Mouse (Mus musculus) lung, adult 18-20 months (tissue): ENCODE results near the gene Synrg.

ENCODE experiments used
- DNase-seq, 2 experiments: peaks; one replicate each; pipeline ENCODE4 v3.0.0; 2022; ENCODE audit warnings: mixed read lengths in 2 of 2

Gene Synrg

DNA sequence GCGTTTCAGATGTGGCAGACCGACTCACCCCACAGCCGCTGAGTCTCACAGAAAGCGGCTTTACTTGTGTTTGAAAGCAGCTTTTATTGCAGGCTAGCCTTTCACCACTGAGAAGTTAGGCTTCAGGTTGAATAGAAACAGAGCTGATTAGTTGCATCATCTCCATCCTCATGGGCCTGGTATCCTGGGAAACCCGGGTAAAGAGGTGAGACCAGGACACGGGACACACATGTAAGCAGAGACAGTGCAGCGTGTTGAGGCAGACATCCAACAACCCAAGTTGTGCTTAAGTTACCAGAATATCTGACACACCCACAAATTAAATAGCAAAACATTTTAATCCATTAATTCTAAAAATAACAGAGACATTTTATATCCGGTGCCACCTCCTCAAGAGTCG is 114.4 kb downstream of the Synrg start:
- no peak for DNase-seq

DNA sequence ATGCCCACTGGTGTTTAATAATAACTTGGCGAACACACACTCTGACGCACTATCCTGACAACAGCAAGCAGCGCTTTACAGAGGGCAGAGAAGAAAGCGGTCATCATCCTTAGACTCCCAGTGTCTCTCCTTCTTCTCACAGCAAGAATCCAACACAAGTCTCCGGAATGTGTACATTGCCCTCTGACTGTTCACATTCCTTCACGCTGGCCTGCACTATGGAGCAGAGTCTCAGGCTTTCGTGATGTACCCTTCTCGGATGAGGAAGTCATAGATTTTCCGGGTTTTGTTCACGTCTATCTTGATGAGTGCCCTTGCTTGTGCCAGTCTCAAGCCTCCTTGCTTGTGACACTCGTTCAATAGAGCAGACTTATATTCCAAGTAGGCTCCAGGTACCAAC is 115.1 kb downstream of the Synrg start:
- DNase-seq: no peak

GRCm38 (mm10) chr11:84079887-84080286 is 115.7 kb downstream of the Synrg start:
- DNase-seq: peak; percentile 47 to 63

GRCm38 (mm10) chr11:84080327-84080726 is 116.1 kb downstream of the Synrg start:
- no peak for DNase-seq

DNA sequence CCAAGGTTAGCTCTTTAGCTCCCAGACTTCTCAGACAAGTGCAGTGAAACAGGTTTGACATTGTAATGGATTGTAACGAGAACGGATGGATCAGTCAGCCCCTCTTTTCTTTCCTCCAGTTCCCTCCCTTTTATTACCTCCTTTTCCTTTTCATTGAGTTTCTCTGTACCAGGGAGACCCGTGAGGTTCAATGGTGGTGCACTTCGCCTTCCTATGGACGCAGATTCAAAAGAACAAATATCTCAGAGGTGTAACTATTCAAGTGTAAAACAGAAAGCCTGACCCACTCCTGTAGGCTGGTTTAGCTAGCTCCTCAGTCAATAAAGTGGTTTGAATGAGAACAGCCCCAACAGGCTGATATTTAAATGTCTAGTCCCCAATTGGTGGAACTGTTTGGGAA is 117.7 kb downstream of the Synrg start:
- no peak for DNase-seq

DNA sequence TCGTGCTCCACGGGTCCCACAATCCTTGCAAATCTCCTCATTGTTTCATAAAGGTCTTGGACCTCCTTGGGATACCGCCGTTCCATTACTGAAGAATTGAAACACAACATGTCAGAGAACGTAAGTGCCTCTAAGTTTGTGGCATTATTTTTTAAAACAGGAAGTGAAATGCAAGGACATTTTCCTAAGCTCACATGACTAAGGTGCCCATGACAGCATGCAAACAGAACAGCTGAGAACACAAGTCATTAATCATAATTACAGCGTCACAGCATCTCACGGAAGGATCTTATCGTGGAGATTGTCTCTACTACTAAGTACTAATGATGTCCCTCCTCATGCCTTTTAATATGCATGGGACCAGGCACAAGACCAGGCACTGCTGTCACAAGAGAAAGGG is 126.3 kb downstream of the Synrg start:
- DNase-seq: no peak
